Mouse (Mus musculus): Measurements from ENCODE around the gene Fam196a. TPM values are rescaled to one million over a fixed set of nuclear protein-coding genes. Genes with fewer than 3 reads are reported as not detected.

Gene Fam196a
- polyA plus RNA-seq, 1 experiment from 2014 or later: 2.2 TPM

DNA sequence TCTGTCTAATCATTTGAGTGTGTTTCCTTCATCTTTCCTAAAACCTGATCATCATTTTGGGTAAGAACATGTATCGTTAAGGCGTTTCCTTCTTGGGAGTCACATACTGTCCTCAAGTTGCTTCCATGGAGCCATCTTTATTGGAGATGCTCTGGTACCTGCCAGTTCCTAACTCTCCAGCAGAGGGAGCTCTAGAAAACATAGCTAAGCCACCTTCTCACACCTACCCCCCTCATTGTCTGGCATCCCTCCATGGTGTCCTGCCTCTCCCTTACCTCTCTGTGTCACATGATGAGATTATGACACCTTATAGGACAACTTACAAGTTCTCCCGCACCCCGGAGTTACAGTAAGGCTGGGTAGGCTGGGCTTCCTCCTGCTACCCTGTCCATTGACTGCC, 45.3 kb downstream of the Fam196a start:
- Histone ChIP-seq H3K27ac (no peak overlapping the region), H3K27me3 (ENCODE audit: insufficient read depth, poor library complexity, severe bottlenecking) (no peaks in the 10 kb centered on the region), H3K36me3 (no peaks in the 10 kb centered on the region), H3K4me3 (no peak overlapping the region), H3K9me3 (no peaks in the 10 kb centered on the region), H3K4me1 (peaks cover 2% of the 10 kb centered on the region)
- no peak for DNase-seq (ENCODE audit: low spot score)
- 79% methylated on average over 4 of the region's 4 CpGs for WGBS

DNA sequence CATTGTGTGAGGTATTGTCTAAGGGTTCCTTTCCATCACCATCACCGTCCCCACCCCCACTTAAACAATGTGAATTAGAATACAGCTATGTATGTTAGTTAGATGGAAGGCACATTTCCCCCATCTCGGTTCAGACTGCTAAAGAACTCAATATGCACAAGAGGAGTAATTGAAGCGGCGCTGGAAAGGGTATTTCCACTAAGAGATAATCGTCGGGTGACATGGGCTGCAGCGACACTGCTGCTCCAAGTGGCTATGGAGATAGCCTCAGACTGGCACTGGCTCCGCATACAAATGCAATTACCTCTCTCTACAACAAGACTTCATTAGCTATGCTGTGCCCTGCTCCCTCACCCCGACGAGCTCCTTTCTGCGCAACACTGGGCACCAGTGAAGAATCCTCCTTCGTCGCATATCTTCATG, 45.8 kb downstream of the Fam196a start:
- H3K9me3 ChIP-seq: no peaks in the 10 kb centered on the region
- no peaks in the 10 kb centered on the region for H3K36me3 ChIP-seq
- H3K27ac ChIP-seq: no peak overlapping the region
- no peak for DNase-seq (ENCODE audit: low spot score)
- peaks cover 7% of the 10 kb centered on the region for H3K4me1 ChIP-seq
- H3K27me3 ChIP-seq (ENCODE audit: insufficient read depth, poor library complexity, severe bottlenecking): no peaks in the 10 kb centered on the region
- 88% methylated on average over 13 of the region's 13 CpGs for WGBS
- H3K4me3 ChIP-seq: no peak overlapping the region

DNA sequence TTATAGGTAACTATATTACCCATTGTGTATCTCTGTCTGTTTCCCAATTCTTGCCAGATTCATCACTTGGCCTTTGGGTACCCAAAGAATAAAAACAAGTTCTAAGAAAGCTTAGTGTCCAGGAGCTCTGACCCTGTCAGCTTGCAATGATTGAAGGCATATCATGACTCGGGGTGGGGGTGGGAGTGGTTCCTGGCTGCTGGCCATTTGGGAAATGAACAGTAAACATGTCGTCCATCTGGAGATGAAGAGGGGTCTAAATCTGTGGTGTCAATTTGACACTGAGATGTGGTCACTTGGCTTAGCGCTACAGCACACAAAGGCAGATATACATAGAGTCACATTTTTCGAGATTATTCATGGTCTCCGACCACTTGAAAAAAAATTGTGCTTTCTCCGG, 54.7 kb downstream of the Fam196a start:
- 82% methylated on average over 6 of the region's 6 CpGs for WGBS
- H3K4me1 ChIP-seq: peaks cover 14% of the 10 kb centered on the region
- no peak overlapping the region for H3K4me3 ChIP-seq
- H3K36me3 ChIP-seq: no peaks in the 10 kb centered on the region
- no peaks in the 10 kb centered on the region for H3K9me3 ChIP-seq
- H3K27me3 ChIP-seq (ENCODE audit: insufficient read depth, poor library complexity, severe bottlenecking): no peaks in the 10 kb centered on the region
- DNase-seq (ENCODE audit: low spot score): no peak
- no peak overlapping the region for H3K27ac ChIP-seq

DNA sequence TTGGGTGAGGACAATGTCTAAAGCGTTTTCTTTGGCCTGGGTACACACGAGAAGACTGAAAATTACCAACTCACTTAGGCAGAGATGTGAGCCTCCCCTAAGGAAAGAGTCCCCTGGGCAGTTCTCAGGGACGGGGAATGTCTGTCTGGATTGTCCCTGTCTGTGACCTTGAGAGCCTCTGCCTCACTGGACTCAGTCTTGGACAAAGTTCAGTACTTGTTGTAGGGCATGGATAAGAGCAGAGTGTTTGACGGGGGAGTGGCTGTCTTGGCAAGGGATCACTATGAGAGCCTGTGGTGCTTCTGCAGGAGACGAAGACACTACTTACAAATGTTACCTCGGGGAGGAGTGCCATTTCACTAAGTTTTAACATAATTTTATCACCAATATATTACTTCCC, 57.8 kb downstream of the Fam196a start:
- Histone ChIP-seq H3K27ac (no peak overlapping the region), H3K36me3 (peaks cover 5% of the 10 kb centered on the region; the same call in 1 of the 2 replicates), H3K4me3 (no peak overlapping the region), H3K27me3 (ENCODE audit: insufficient read depth, poor library complexity, severe bottlenecking) (no peaks in the 10 kb centered on the region), H3K4me1 (peaks cover 6% of the 10 kb centered on the region; the same call in 1 of the 2 replicates), H3K9me3 (no peaks in the 10 kb centered on the region)
- no peak for DNase-seq (ENCODE audit: low spot score)
- WGBS: 65% methylated on average over 6 of the region's 6 CpGs

DNA sequence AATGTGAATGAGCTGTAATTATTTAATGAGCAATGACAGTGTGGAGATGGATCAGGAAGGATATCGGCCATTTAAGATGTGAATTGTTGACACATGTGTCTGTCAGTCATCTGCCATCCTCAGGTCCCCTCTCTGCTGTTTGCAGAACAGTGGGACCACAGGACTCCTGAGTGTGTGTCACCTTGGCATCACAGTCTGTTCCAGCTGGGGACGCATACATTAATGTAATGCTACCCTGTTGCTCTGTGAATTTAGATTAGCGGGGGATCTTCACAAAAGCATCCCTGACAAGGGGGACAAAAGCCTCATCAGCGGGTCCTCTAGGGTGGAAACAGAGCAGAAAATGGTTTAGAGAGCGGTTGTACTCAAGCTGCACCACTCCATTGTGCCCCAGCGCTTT, 59.2 kb downstream of the Fam196a start:
- no peak for DNase-seq (ENCODE audit: low spot score)
- Histone ChIP-seq H3K9me3 (no peaks in the 10 kb centered on the region), H3K4me1 (peaks cover 6% of the 10 kb centered on the region; the same call in 1 of the 2 replicates), H3K36me3 (peaks cover 11% of the 10 kb centered on the region; the same call in 1 of the 2 replicates), H3K27ac (no peak overlapping the region), H3K4me3 (no peak overlapping the region), H3K27me3 (ENCODE audit: insufficient read depth, poor library complexity, severe bottlenecking) (no peaks in the 10 kb centered on the region)
- 79% methylated on average over 6 of the region's 6 CpGs for WGBS

DNA sequence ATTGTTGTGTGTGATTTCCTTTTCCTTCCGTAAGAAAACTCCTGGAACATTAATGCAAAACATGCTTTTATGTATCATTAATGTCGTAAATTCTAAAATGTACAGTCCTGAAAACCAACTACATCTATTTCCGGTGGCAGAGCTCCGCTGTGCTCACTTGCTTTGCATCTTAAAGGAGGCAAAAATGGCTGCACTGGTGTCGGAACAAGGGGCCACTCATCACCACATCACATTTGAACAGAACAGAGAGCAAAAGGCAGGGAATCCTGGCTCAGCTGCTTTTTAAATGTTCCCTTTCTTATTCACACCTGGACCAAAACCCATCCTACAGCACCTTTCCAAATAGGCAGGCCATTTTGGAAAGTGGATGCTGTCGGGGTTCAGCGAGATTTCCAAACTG, 65.2 kb downstream of the Fam196a start:
- no peak for DNase-seq (ENCODE audit: low spot score)

DNA sequence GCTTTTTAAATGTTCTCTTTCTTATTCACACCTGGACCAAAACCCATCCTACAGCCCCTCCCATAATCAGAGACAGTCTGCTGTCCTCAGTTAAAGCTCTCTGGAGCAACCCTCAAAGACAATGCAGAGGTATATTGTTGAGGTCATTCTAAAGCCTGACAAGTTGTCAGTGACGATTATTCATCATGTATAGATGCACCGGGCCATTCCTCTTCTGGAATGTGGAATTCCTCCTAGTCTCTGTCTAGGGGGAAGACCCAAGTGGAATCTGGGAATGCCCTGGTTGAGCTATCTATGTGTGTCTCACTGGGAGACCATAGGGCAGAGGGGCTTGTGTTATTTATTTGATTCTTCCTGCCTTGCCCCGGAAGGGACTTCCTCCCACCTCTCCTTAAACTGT, 65.7 kb downstream of the Fam196a start:
- no peak overlapping the region for H3K27ac ChIP-seq
- no peaks in the 10 kb centered on the region; the same call in 1 of the 2 replicates for H3K4me1 ChIP-seq
- 64% methylated on average over 3 of the region's 3 CpGs for WGBS
- H3K4me3 ChIP-seq: no peak overlapping the region
- H3K36me3 ChIP-seq: peaks cover 11% of the 10 kb centered on the region; the same call in 1 of the 2 replicates
- no peaks in the 10 kb centered on the region for H3K27me3 ChIP-seq (ENCODE audit: insufficient read depth, poor library complexity, severe bottlenecking)
- DNase-seq (ENCODE audit: low spot score): no peak
- H3K9me3 ChIP-seq: no peaks in the 10 kb centered on the region

More for the DNA sequence above, 65.2 kb downstream of the Fam196a start:
- H3K9me3 ChIP-seq: no peaks in the 10 kb centered on the region
- 86% methylated on average over 7 of the region's 7 CpGs for WGBS
- no peaks in the 10 kb centered on the region for H3K27me3 ChIP-seq (ENCODE audit: insufficient read depth, poor library complexity, severe bottlenecking)
- H3K4me3 ChIP-seq: no peak overlapping the region
- no peak overlapping the region for H3K27ac ChIP-seq
- H3K36me3 ChIP-seq: peaks cover 11% of the 10 kb centered on the region; the same call in 1 of the 2 replicates
- H3K4me1 ChIP-seq: no peaks in the 10 kb centered on the region; the same call in 1 of the 2 replicates

DNA sequence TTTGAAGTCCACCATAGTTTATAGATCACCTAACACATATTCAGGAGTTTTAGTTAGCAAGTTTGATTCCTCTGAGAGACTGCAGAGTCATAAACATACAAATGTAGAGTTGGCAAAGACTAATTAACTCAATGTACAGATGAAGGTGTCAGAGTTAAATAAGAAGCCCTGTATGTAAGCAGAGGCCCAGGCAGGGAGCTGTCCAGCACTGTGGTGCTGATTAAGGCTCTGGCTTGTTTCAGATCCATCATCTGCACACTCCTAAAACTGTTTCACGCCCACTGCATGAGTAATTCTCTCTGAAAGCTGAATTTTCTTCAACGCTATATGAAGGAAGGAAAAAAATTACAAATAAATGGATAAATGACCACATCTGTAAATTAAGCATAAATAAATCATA, 74.1 kb downstream of the Fam196a start:
- Histone ChIP-seq H3K4me3 (no peak overlapping the region), H3K27ac (no peak overlapping the region), H3K27me3 (ENCODE audit: insufficient read depth, poor library complexity, severe bottlenecking) (no peaks in the 10 kb centered on the region), H3K4me1 (no peaks in the 10 kb centered on the region), H3K9me3 (no peaks in the 10 kb centered on the region), H3K36me3 (no peaks in the 10 kb centered on the region)
- DNase-seq (ENCODE audit: low spot score): peak; percentile 81
- WGBS: 79% methylated on average over 2 of the region's 2 CpGs

DNA sequence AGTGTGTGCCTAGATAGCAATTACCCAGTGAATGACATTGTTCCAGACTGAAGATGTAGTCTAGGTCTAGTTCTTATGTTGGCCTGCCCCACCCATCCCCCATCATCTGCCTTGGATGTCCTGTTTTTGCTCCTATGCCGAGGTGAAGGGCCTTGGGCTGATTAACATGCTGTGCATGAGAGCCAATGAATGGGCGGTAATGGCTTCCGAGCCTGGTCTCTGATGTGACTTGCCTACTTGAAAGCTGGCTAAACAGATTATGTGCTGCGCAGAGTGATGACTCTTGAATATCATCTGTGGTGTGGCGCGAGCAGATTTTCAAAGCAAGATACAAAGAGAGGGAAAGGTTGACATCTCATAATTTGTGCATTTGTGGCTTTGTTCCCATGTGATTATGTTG, 76.2 kb downstream of the Fam196a start:
- Histone ChIP-seq H3K27ac (no peak overlapping the region), H3K9me3 (no peaks in the 10 kb centered on the region), H3K4me3 (no peak overlapping the region), H3K36me3 (no peaks in the 10 kb centered on the region), H3K27me3 (ENCODE audit: insufficient read depth, poor library complexity, severe bottlenecking) (no peaks in the 10 kb centered on the region), H3K4me1 (no peaks in the 10 kb centered on the region)
- DNase-seq (ENCODE audit: low spot score): no peak
- 88% methylated on average over 6 of the region's 6 CpGs for WGBS

DNA sequence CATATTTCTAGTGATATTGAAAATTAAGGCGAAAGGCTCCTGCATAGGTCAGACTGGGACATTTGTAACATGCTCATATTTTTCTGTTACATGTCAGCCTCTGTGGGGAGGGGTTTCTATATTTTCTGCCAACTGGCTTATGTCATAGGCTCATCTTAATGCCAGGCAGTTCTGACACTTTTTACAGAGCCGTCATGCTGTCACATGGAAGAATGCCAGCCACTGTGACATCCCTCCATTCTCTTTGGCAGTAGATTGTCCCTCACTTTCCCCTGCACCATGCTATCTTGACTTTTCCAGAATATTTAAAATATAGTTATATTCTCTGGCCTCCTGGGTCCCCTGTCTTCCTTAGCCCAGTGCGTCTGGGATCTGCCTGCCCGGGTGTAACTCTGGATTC, 95.5 kb downstream of the Fam196a start:
- DNase-seq (ENCODE audit: low spot score): no peak
- Histone ChIP-seq H3K36me3 (0 out of 2 replicates have a peak, but pooled peaks cover 4% of the 10 kb centered on the region), H3K27me3 (ENCODE audit: insufficient read depth, poor library complexity, severe bottlenecking) (no peaks in the 10 kb centered on the region), H3K9me3 (no peaks in the 10 kb centered on the region), H3K4me3 (no peak overlapping the region), H3K27ac (no peak overlapping the region), H3K4me1 (no peaks in the 10 kb centered on the region; the same call in 1 of the 2 replicates)
- WGBS: 90% methylated on average over 4 of the region's 4 CpGs

DNA sequence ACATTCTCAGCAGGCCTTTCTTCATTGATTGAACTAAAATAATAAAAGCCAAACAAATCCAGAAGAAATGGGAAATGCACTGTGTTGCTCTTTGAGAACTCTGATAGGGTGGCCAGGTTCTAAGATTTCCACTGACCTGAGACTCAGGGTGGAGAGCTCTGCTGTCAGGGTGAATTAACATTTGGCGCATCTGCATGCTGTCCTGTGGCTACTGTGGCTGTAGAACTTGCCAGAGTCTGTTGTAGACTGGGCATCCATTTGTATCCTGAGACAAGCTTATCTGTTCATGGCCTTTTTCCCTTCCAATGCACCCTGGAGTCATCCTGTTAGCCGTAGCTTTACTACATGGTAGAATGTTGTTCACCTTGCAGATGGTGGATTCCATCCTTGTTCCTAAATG, 98.2 kb downstream of the Fam196a start:
- Histone ChIP-seq H3K27me3 (ENCODE audit: insufficient read depth, poor library complexity, severe bottlenecking) (no peaks in the 10 kb centered on the region), H3K27ac (no peak overlapping the region), H3K4me1 (no peaks in the 10 kb centered on the region; the same call in 1 of the 2 replicates), H3K9me3 (no peaks in the 10 kb centered on the region), H3K4me3 (no peak overlapping the region), H3K36me3 (0 out of 2 replicates have a peak, but pooled peaks cover 3% of the 10 kb centered on the region)
- no peak for DNase-seq (ENCODE audit: low spot score)
- 78% methylated on average over 2 of the region's 2 CpGs for WGBS
